11 mouse cellular contexts compared by ENCODE assay signal in genomic region chr15:78840241-78840640, GRCm38 (mm10). TPM values are rescaled to one million over a fixed set of nuclear protein-coding genes. Genes with fewer than 3 reads are reported as not detected.
DNase-seq lines count a peak whose midpoint lies in the region; ATAC-seq and TF ChIP-seq lines count a peak whose summit lies in the region.
"Had no signal": no experiment of that assay in that cellular context is flagged by ENCODE, and none has a peak within 500 bp of the region (broad histone marks: within the 10 kb centered on the region; RNA-seq: fewer than 3 reads in every experiment).

No protein-coding gene starts in this region.

- peaks cover 23% of the 10 kb centered on the region for H3K4me1 ChIP-seq in neural tube, embryonic 11.5 days (ENCODE audit: control insufficient read depth, insufficient read depth, low read length)
- peaks cover 68% of the 10 kb centered on the region for H3K4me1 ChIP-seq in heart, embryonic 15.5 days (replicated peaks)
- H3K4me1 ChIP-seq in liver, embryonic 11.5 days (replicated peaks; ENCODE audit: control insufficient read depth, insufficient read depth, low read length): peaks cover 42% of the 10 kb centered on the region
- peaks cover 9% of the 10 kb centered on the region for H3K4me1 ChIP-seq in stomach, postnatal 0 days (replicated peaks; ENCODE audit: control insufficient read depth, insufficient read depth)

- no peak for ATAC-seq in neural tube, embryonic 11.5 days (ENCODE audit: insufficient read depth, low FRiP score, low TSS enrichment)
- ATAC-seq in heart, embryonic 15.5 days (replicated peaks; ENCODE audit: insufficient number of reproducible peaks, insufficient read depth, low FRiP score, low read depth): no peak
- ATAC-seq in liver, embryonic 11.5 days (replicated peaks; ENCODE audit: low FRiP score): no peak
- peak; percentile 18; the same call in 1 of the 2 replicates for ATAC-seq in stomach, postnatal 0 days (ENCODE audit: low FRiP score, low TSS enrichment)
- no peak for ATAC-seq in megakaryocyte-erythroid progenitor cell, adult 5-6 weeks (replicated peaks; ENCODE audit: low FRiP score, low TSS enrichment, poor library complexity, severe bottlenecking)

- TF ChIP-seq EP300 in stomach, postnatal 0 days (optimal IDR thresholded peaks at IDR 0.05): no peak

- no peaks in the 10 kb centered on the region for H3K36me3 ChIP-seq in neural tube, embryonic 11.5 days (ENCODE audit: control insufficient read depth, insufficient read depth, low read length)
- no peaks in the 10 kb centered on the region for H3K36me3 ChIP-seq in heart, embryonic 15.5 days
- no peaks in the 10 kb centered on the region for H3K36me3 ChIP-seq in liver, embryonic 11.5 days (ENCODE audit: control insufficient read depth, insufficient read depth, low read length)
- H3K36me3 ChIP-seq in stomach, postnatal 0 days (ENCODE audit: control insufficient read depth, insufficient read depth, low read length): no peaks in the 10 kb centered on the region
- H3K36me3 ChIP-seq: neural tube, embryonic 12.5 days had no signal

- H3K9me3 ChIP-seq in neural tube, embryonic 11.5 days (ENCODE audit: control insufficient read depth, low read length): no peaks in the 10 kb centered on the region
- no peaks in the 10 kb centered on the region for H3K9me3 ChIP-seq in heart, embryonic 15.5 days (replicated peaks)
- H3K9me3 ChIP-seq in liver, embryonic 11.5 days (ENCODE audit: control insufficient read depth, low read length): no peaks in the 10 kb centered on the region
- H3K9me3 ChIP-seq in stomach, postnatal 0 days (ENCODE audit: control insufficient read depth, low read length): no peaks in the 10 kb centered on the region
- H3K9me3 ChIP-seq: neural tube, embryonic 12.5 days had no signal

- peak overlapping the region; percentile 7; the same call in 1 of the 2 replicates for H3K9ac ChIP-seq in neural tube, embryonic 11.5 days (ENCODE audit: low read length)
- H3K9ac ChIP-seq in heart, embryonic 15.5 days: no peak overlapping the region
- no peak overlapping the region for H3K9ac ChIP-seq in liver, embryonic 11.5 days (ENCODE audit: low read depth, low read length)
- no peak overlapping the region for H3K9ac ChIP-seq in stomach, postnatal 0 days (ENCODE audit: low read length)
- H3K9ac ChIP-seq: neural tube, embryonic 12.5 days had no signal

- DNase-seq in neural tube, embryonic 11.5 days (ENCODE audit: low spot score): no peak
- no peak for DNase-seq in neural tube, embryonic 10.5 days (ENCODE audit: extremely low spot score, low spot score)
- DNase-seq in liver, embryonic 11.5 days (ENCODE audit: low spot score): no peak
- no peak for DNase-seq in stomach, postnatal 0 days (ENCODE audit: low spot score)
- DNase-seq in frontal cortex, adult 2 months (ENCODE audit: extremely low spot score in 1 of 2, low spot score in 1 of 2): no peak
- DNase-seq: cerebellum, postnatal 14 days; gastrocnemius, postnatal 14 days had no signal

- 48% methylated on average over 3 of the region's 3 CpGs for WGBS in neural tube, embryonic 11.5 days
- WGBS in heart, embryonic 15.5 days: 65% methylated on average over 3 of the region's 3 CpGs
- 59% methylated on average over 3 of the region's 3 CpGs for WGBS in liver, embryonic 11.5 days
- 42% methylated on average over 3 of the region's 3 CpGs for WGBS in stomach, postnatal 0 days

- H3K4me2 ChIP-seq in neural tube, embryonic 11.5 days (ENCODE audit: low read depth): no peak overlapping the region
- H3K4me2 ChIP-seq in heart, embryonic 15.5 days: no peak overlapping the region
- no peak overlapping the region for H3K4me2 ChIP-seq in liver, embryonic 11.5 days
- no peak overlapping the region for H3K4me2 ChIP-seq in stomach, postnatal 0 days (replicated peaks; ENCODE audit: low read depth)

- H3K4me3 ChIP-seq in neural tube, embryonic 11.5 days (ENCODE audit: low read depth, low read length): no peak overlapping the region
- no peak overlapping the region for H3K4me3 ChIP-seq in heart, embryonic 15.5 days
- no peak overlapping the region for H3K4me3 ChIP-seq in liver, embryonic 11.5 days (ENCODE audit: low read depth, low read length)
- no peak overlapping the region for H3K4me3 ChIP-seq in stomach, postnatal 0 days (ENCODE audit: low read depth, low read length)
- H3K4me3 ChIP-seq: neural tube, embryonic 12.5 days had no signal

- TF ChIP-seq CTCF in stomach, postnatal 0 days (IDR thresholded peaks at IDR 0.05; ENCODE audit: low read depth): no peak

- peaks cover 18% of the 10 kb centered on the region for H3K27me3 ChIP-seq in neural tube, embryonic 11.5 days (ENCODE audit: control insufficient read depth, insufficient read depth, low read length)
- H3K27me3 ChIP-seq in heart, embryonic 15.5 days: no peaks in the 10 kb centered on the region
- H3K27me3 ChIP-seq in liver, embryonic 11.5 days (replicated peaks; ENCODE audit: control insufficient read depth, insufficient read depth, low read length): peaks cover 34% of the 10 kb centered on the region
- H3K27me3 ChIP-seq in stomach, postnatal 0 days (ENCODE audit: control insufficient read depth, insufficient read depth, low read length): no peaks in the 10 kb centered on the region

- no peak overlapping the region for H3K27ac ChIP-seq in neural tube, embryonic 11.5 days (ENCODE audit: low read depth, low read length)
- H3K27ac ChIP-seq in heart, embryonic 15.5 days: 0 out of 2 replicates have a peak overlapping the region, but pooled peaks have one; percentile 53
- 0 out of 2 replicates have a peak overlapping the region, but pooled peaks have one; percentile 3 for H3K27ac ChIP-seq in liver, embryonic 11.5 days (ENCODE audit: low read depth, low read length)
- H3K27ac ChIP-seq in stomach, postnatal 0 days (replicated peaks): peak overlapping the region; percentile 61

RNA-seq across cellular contexts. Expression of gene Cdc42ep1, which starts 2.2 kb away (rescaled TPM):
- polyA plus RNA-seq in neural tube, embryonic 11.5 days (2014; fragmentation: Nextera tagmentation; extraction: Ambion mirVana): 14.0 and 15.1 TPM in 2 replicates
- polyA plus RNA-seq in heart, embryonic 15.5 days (2015; fragmentation: Nextera tagmentation; extraction: Ambion mirVana): 32.0 and 40.4 TPM in 2 replicates
- 21.9 and 23.9 TPM in 2 replicates for polyA plus RNA-seq in liver, embryonic 11.5 days (2014; fragmentation: Nextera tagmentation; extraction: Ambion mirVana)
- 37.7 and 45.4 TPM in 2 replicates for polyA plus RNA-seq in stomach, postnatal 0 days (2015; fragmentation: Nextera tagmentation; extraction: Ambion mirVana)
- 18.5 and 20.1 TPM in 2 replicates for polyA plus RNA-seq in frontal cortex, adult 2 months (2012; rRNA removed)
- total RNA-seq in megakaryocyte-erythroid progenitor cell, adult 5-6 weeks (2014; fragmentation: Nextera tagmentation): 0.77 TPM in 1 of 2 replicates, not detected in the other
- not detected in 2 replicates for total RNA-seq in megakaryocyte-erythroid progenitor cell, adult 5-6 weeks (2017)

RNA-seq across cellular contexts. Expression of gene Lgals2, which starts 15.1 kb away (rescaled TPM):
- polyA plus RNA-seq in neural tube, embryonic 11.5 days (2014; fragmentation: Nextera tagmentation; extraction: Ambion mirVana): not detected in 2 replicates
- 0.43 and 0.45 TPM in 2 replicates for polyA plus RNA-seq in heart, embryonic 15.5 days (2015; fragmentation: Nextera tagmentation; extraction: Ambion mirVana)
- polyA plus RNA-seq in liver, embryonic 11.5 days (2014; fragmentation: Nextera tagmentation; extraction: Ambion mirVana): 6.9 and 11.4 TPM in 2 replicates
- polyA plus RNA-seq in stomach, postnatal 0 days (2015; fragmentation: Nextera tagmentation; extraction: Ambion mirVana): 39.4 and 39.5 TPM in 2 replicates
- polyA plus RNA-seq in frontal cortex, adult 2 months (2012; rRNA removed): 0.74 and 2.0 TPM in 2 replicates
- total RNA-seq in megakaryocyte-erythroid progenitor cell, adult 5-6 weeks (2014; fragmentation: Nextera tagmentation): not detected in 2 replicates
- not detected in 2 replicates for total RNA-seq in megakaryocyte-erythroid progenitor cell, adult 5-6 weeks (2017)
- total RNA-seq: gastrocnemius, postnatal 14 days; layer of hippocampus, postnatal 10 days had no signal
- polyA plus RNA-seq: neural tube, embryonic 12.5 days had no signal

RNA-seq across cellular contexts. Expression of gene Gga1, which starts 36.7 kb away (rescaled TPM):
- 36.4 and 37.0 TPM in 2 replicates for polyA plus RNA-seq in neural tube, embryonic 11.5 days (2014; fragmentation: Nextera tagmentation; extraction: Ambion mirVana)
- 39.7 and 48.4 TPM in 2 replicates for polyA plus RNA-seq in heart, embryonic 15.5 days (2015; fragmentation: Nextera tagmentation; extraction: Ambion mirVana)
- 40.8 and 43.0 TPM in 2 replicates for polyA plus RNA-seq in liver, embryonic 11.5 days (2014; fragmentation: Nextera tagmentation; extraction: Ambion mirVana)
- 35.6 and 39.3 TPM in 2 replicates for polyA plus RNA-seq in stomach, postnatal 0 days (2015; fragmentation: Nextera tagmentation; extraction: Ambion mirVana)
- polyA plus RNA-seq in frontal cortex, adult 2 months (2012; rRNA removed): 69.5 and 70.8 TPM in 2 replicates
- 30.0 and 47.6 TPM in 2 replicates for total RNA-seq in megakaryocyte-erythroid progenitor cell, adult 5-6 weeks (2014; fragmentation: Nextera tagmentation)
- total RNA-seq in megakaryocyte-erythroid progenitor cell, adult 5-6 weeks (2017): 7.8 and 10.9 TPM in 2 replicates

RNA-seq across cellular contexts. Expression of gene Card10, which starts 37.4 kb away (rescaled TPM):
- polyA plus RNA-seq in neural tube, embryonic 11.5 days (2014; fragmentation: Nextera tagmentation; extraction: Ambion mirVana): 3.3 and 3.7 TPM in 2 replicates
- polyA plus RNA-seq in heart, embryonic 15.5 days (2015; fragmentation: Nextera tagmentation; extraction: Ambion mirVana): 5.7 and 7.6 TPM in 2 replicates
- polyA plus RNA-seq in liver, embryonic 11.5 days (2014; fragmentation: Nextera tagmentation; extraction: Ambion mirVana): 2.3 and 2.7 TPM in 2 replicates
- polyA plus RNA-seq in stomach, postnatal 0 days (2015; fragmentation: Nextera tagmentation; extraction: Ambion mirVana): 2.4 and 2.8 TPM in 2 replicates
- 11.2 and 12.0 TPM in 2 replicates for polyA plus RNA-seq in frontal cortex, adult 2 months (2012; rRNA removed)
- total RNA-seq in megakaryocyte-erythroid progenitor cell, adult 5-6 weeks (2014; fragmentation: Nextera tagmentation): 0.42 TPM in 1 of 2 replicates, not detected in the other
- not detected in 2 replicates for total RNA-seq in megakaryocyte-erythroid progenitor cell, adult 5-6 weeks (2017)

RNA-seq across cellular contexts. Expression of gene Gm49510, which starts 59.2 kb away (rescaled TPM):
- polyA plus RNA-seq in neural tube, embryonic 11.5 days (2014; fragmentation: Nextera tagmentation; extraction: Ambion mirVana): 0.27 TPM in 1 of 2 replicates, not detected in the other
- 0.53 TPM in 1 of 2 replicates, not detected in the other for polyA plus RNA-seq in heart, embryonic 15.5 days (2015; fragmentation: Nextera tagmentation; extraction: Ambion mirVana)
- 0.55 and 0.99 TPM in 2 replicates for polyA plus RNA-seq in liver, embryonic 11.5 days (2014; fragmentation: Nextera tagmentation; extraction: Ambion mirVana)
- polyA plus RNA-seq in stomach, postnatal 0 days (2015; fragmentation: Nextera tagmentation; extraction: Ambion mirVana): 0.27 and 0.28 TPM in 2 replicates
- 0.24 TPM in 1 of 2 replicates, not detected in the other for polyA plus RNA-seq in frontal cortex, adult 2 months (2012; rRNA removed)
- not detected in 2 replicates for total RNA-seq in megakaryocyte-erythroid progenitor cell, adult 5-6 weeks (2014; fragmentation: Nextera tagmentation)
- total RNA-seq in megakaryocyte-erythroid progenitor cell, adult 5-6 weeks (2017): 2.6 TPM in 1 of 2 replicates, not detected in the other
- total RNA-seq: gastrocnemius, postnatal 14 days; layer of hippocampus, postnatal 10 days had no signal
